Mouse (Mus musculus): ENCODE results near the gene Oma1.

Oma1 gene

DNA sequence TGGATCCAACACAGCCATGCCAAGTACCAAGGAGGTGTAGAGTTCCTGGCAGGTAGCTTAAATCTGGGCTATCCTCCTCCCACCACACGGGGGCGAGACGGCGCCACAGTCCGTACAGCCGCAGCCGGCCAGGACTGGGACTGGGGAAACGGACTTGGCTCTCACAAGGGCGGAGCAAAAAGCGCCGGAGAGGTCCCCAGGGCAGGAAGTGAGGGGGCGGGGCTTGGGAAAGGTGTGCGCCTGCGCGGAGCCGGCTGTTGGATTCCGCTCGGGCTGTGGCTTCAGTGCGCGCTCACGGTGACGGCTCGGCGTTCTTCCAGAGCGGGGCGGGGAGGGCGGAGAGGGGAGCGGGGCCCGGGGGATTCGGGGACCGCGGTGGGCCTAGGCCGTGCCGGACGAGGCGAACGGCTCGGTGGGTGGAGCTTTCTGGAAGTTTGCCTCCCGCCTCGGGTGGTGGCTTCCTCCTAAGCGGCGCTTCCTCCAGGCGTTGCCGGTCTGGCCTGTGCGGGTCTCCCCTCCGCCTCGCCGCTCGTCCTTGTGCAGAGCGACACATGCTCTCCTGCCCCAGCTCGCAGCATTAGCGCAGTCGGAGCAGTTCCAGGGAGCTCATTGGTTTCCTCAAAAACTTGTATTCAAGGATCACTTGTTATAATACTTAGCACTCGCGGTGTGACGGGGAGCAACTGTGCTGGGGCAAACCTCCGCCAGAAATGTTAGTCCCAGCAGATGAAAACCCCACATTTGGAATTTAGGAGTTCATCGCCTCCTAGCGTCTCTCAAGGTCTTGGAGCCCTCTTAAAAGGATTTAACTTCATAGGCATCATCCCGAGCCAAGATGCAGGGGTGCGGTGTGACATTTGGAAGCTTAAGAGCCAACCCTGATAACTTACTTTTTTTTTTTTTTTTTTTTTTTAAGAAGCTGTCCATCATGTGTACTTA lies at the start of gene Oma1:
Gene Oma1, plus strand, starts transcription at position 226 of the 939 bp plus-strand sequence.
- in situ Hi-C loops (cut with MboI, MseI) = loop anchor here in 1 of 2 experiments (5.0 to 10.0 kb wide), 2 partner anchors 97 to 1669 kb away; partner anchors contain the start of genes Leprot and Slc35d1

GRCm38 (mm10) chr4:103263812-103264396 lies 49.7 kb upstream of the Oma1 start:
- in situ Hi-C loops (cut with MboI, MseI) = no loop called here

- in situ Hi-C loops (cut with MboI, MseI) = no loop called here
These were observed 48.4 kb upstream of the Oma1 start for GRCm38 (mm10) chr4:103265166-103265565.

DNA sequence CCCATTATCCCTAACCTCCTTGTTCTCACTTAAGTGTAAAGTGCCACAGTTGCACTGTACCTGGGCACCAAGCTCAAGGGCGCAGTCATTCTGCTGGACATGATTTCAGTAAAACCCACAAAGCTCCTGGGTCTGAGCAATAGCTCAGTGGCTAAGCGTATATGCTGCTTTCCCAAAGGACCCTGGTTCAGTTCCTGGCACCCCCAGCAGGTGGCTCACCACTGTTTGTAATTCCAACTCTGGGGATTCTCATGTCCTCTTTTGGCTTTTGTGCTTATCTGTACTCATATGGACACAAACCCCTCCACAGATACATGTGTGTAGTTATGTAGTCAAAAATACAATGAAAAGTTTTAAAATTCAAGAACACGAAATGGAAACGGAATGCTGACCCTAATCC lies 44.3 kb upstream of the Oma1 start:
- in situ Hi-C loops (cut with MboI, MseI) = no loop called here

DNA sequence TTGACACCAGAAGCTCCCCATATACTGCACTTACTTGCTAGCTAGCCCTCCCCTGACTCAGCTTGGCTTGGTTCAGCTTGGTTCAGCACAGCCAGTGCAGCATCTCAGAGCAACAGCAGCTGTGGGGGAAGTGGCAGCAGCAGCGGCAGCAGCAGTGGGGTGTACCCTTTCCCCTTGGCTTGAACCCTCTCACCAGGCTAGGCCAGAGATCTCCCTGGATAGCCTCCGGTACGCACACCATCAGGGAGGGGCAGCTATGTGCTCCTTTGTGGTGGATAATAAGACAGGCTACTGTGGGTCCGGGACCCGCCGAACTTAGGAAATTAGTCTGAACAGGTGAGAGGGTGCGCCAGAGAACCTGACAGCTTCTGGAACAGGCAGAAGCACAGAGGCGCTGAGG lies 40.6 kb upstream of the Oma1 start:
- in situ Hi-C loops (cut with MboI, MseI) = no loop called here

DNA sequence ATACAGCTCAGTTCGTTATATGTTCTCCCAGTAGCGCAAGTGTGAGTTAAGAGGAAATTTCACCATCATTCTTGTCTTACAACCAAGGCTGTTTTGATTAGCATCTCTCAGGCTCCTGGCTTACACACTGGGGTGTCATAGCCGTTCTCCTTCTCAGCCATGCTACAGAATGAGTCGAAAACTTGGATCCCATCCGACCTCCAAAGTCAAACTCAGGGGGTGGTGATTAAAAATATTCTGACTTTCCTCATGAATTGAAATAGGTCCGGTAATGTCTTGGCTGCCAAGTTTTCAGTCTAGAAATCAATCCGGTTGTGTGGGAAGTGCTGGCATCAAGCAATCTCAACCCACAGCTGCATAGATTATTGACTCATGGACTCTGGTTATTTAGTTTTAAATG lies 25.3 kb upstream of the Oma1 start:
- in situ Hi-C loops (cut with MboI, MseI) = no loop called here

GRCm38 (mm10) chr4:103290763-103291162 lies 22.8 kb upstream of the Oma1 start, which contains the start of gene 4921539E11Rik:
Gene 4921539E11Rik (minus strand): TSS chr4:103290863.
- in situ Hi-C loops (cut with MboI, MseI) = no loop called here

DNA sequence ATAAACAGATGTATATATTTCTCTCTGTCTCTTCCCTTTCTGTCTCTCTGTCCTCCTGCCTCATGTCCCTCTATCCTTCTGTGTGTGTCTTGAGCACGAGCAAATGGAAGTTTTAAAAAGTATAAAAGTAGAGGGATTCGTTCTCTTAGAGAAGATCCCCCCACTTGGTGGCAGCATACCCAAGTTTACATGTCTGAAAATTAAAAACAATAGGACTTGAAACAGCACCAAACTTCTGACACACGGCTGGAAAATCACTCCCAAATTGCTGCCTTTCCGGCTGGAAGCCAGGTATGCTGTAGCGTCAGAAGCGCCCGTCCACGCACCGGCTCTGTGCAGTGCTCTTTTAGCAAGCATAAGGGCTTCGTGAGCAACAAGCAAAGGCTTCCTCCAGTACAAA lies 14.3 kb upstream of the Oma1 start:
- in situ Hi-C loops (cut with MboI, MseI) = no loop called here

GRCm38 (mm10) chr4:103303851-103304250 lies 9.8 kb upstream of the Oma1 start:
- in situ Hi-C loops (cut with MboI, MseI) = no loop called here

- in situ Hi-C loops (cut with MboI, MseI) = loop anchor here in 1 of 2 experiments (5.0 to 10.0 kb wide), 2 partner anchors 97 to 1670 kb away; partner anchors contain the start of genes Leprot and Slc35d1
These were observed 906 bp downstream of the Oma1 start for GRCm38 (mm10) chr4:103314526-103314910.

- in situ Hi-C loops (cut with MboI, MseI) = loop anchor here in 1 of 2 experiments (10.0 kb wide), 1 partner anchor 1671 kb away; the partner anchor contains the start of gene Leprot
These were observed 2.2 kb downstream of the Oma1 start for GRCm38 (mm10) chr4:103315861-103316260.

- in situ Hi-C loops (cut with MboI, MseI) = no loop called here
These were observed 7.8 kb downstream of the Oma1 start for GRCm38 (mm10) chr4:103321461-103321860.

- in situ Hi-C loops (cut with MboI, MseI) = no loop called here
These were observed 11.3 kb downstream of the Oma1 start for GRCm38 (mm10) chr4:103324688-103325451.

GRCm38 (mm10) chr4:103326994-103327393 lies 13.4 kb downstream of the Oma1 start:
- in situ Hi-C loops (cut with MboI, MseI) = no loop called here

- in situ Hi-C loops (cut with MboI, MseI) = no loop called here
These were observed 15.7 kb downstream of the Oma1 start for GRCm38 (mm10) chr4:103329348-103329747.

GRCm38 (mm10) chr4:103335134-103335533 lies 21.5 kb downstream of the Oma1 start:
- in situ Hi-C loops (cut with MboI, MseI) = no loop called here

- in situ Hi-C loops (cut with MboI, MseI) = loop anchor here (5.0 to 10.0 kb wide), 2 partner anchors 178 to 356 kb away; no protein-coding TSS in a partner anchor
These were observed 27.1 kb downstream of the Oma1 start for GRCm38 (mm10) chr4:103340726-103341125.

GRCm38 (mm10) chr4:103341620-103342019 lies 28.0 kb downstream of the Oma1 start:
- in situ Hi-C loops (cut with MboI, MseI) = loop anchor here (5.0 to 10.0 kb wide), 2 partner anchors 179 to 357 kb away; no protein-coding TSS in a partner anchor

GRCm38 (mm10) chr4:103346058-103346457 lies 32.4 kb downstream of the Oma1 start:
- in situ Hi-C loops (cut with MboI, MseI) = loop anchor here in 1 of 2 experiments (10.0 kb wide), 1 partner anchor 361 kb away; no protein-coding TSS in a partner anchor

- in situ Hi-C loops (cut with MboI, MseI) = loop anchor here in 1 of 2 experiments (10.0 kb wide), 1 partner anchor 362 kb away; no protein-coding TSS in a partner anchor
These were observed 33.2 kb downstream of the Oma1 start for GRCm38 (mm10) chr4:103346849-103347248.

- in situ Hi-C loops (cut with MboI, MseI) = loop anchor here in 1 of 2 experiments (10.0 kb wide), 1 partner anchor 364 kb away; no protein-coding TSS in a partner anchor
These were observed 35.6 kb downstream of the Oma1 start for GRCm38 (mm10) chr4:103349219-103349618.

All from T-helper 17 cell (primary cell).